Mouse (Mus musculus): Measurements from ENCODE around the gene Rbbp5.

DNA sequence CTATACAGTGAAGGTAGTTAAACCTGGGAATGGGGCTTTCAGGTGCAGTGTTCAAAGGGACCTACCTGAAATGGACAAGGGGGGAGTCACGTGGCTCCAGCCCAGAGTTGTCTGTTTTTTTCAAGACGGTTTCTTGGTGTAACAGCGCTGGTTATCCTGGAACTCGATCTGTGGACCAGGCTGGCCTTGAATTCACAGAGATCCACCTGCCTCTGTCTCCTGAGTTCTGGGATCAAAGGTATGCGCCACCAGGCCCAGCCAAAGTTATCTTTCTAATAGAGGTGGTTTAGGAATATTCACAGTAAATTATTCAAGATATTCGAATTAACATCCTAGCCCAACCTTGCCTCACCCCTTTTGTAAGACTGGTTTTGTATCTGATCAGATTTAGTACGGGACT, 29.5 kb downstream of the Rbbp5 start:
- TF ChIP-seq CTCF (IDR thresholded peaks at IDR 0.05; ENCODE audit: extremely low read depth, insufficient read length, insufficient replicate concordance, low read depth, low read length) (no peak), POLR2A (IDR thresholded peaks at IDR 0.05; ENCODE audit: low read depth, low read length) (no peak)

Measured in small intestine, adult 2 months (tissue).